Comparison of ENCODE assay signal across 26 mouse cellular contexts in the genomic region with DNA sequence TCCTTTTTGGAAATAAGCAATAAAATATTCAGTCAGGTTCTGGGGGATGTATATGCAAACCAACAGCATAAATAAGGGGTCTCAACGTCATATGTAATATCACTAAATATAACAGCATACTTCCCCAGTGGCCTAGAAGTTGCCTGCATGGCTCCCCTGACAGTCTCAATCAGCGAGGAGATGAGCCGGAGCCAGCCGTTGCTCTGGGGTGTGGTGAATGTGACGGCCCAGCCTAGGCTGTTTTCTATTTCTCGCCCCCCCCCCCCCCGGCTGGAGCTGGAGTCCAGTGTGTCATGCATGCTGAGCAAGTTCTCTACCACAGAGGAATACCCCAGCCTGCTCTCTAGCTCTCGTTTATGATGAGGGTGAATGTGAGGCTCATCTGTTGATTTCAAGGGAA. TPM values are rescaled to one million over a fixed set of nuclear protein-coding genes. Genes with fewer than 3 reads are reported as not detected.
DNase-seq lines count a peak whose midpoint lies in the region; ATAC-seq lines count a peak whose summit lies in the region.
"Had no signal": no experiment of that assay in that cellular context is flagged by ENCODE, and none has a peak within 500 bp of the region (broad histone marks: within the 10 kb centered on the region; RNA-seq: fewer than 3 reads in every experiment).

No protein-coding gene starts in this region.

- no peak overlapping the region for H3K4me3 ChIP-seq in heart, embryonic 11.5 days (ENCODE audit: low read depth, low read length)
- H3K4me3 ChIP-seq in midbrain, embryonic 10.5 days = no peak overlapping the region
- H3K4me3 ChIP-seq in midbrain, embryonic 11.5 days (ENCODE audit: low read depth, low read length) = no peak overlapping the region
- no peak overlapping the region for H3K4me3 ChIP-seq in embryonic facial prominence, embryonic 14.5 days (ENCODE audit: low read depth, low read length)
- H3K4me3 ChIP-seq: forebrain, embryonic 13.5 days; limb, embryonic 10.5 days; limb, embryonic 15.5 days had no signal

- H3K4me2 ChIP-seq in heart, embryonic 11.5 days = peak overlapping the region; percentile 20; the same call in 1 of the 2 replicates
- no peak overlapping the region for H3K4me2 ChIP-seq in midbrain, embryonic 11.5 days
- H3K4me2 ChIP-seq in embryonic facial prominence, embryonic 14.5 days (ENCODE audit: low read depth, low read length) = no peak overlapping the region
- H3K4me2 ChIP-seq: forebrain, embryonic 13.5 days; limb, embryonic 15.5 days had no signal

- no peaks in the 10 kb centered on the region for H3K9me3 ChIP-seq in heart, embryonic 11.5 days (replicated peaks; ENCODE audit: control insufficient read depth, low read length)
- no peaks in the 10 kb centered on the region for H3K9me3 ChIP-seq in midbrain, embryonic 10.5 days (replicated peaks)
- H3K9me3 ChIP-seq in midbrain, embryonic 11.5 days (ENCODE audit: control insufficient read depth, low read length) = no peaks in the 10 kb centered on the region
- no peaks in the 10 kb centered on the region for H3K9me3 ChIP-seq in embryonic facial prominence, embryonic 14.5 days (ENCODE audit: control insufficient read depth, low read length)
- H3K9me3 ChIP-seq: forebrain, embryonic 13.5 days; limb, embryonic 10.5 days; limb, embryonic 15.5 days had no signal

- DNase-seq in heart, postnatal 10 days = no peak
- no peak for DNase-seq in midbrain, embryonic 10.5 days (ENCODE audit: low spot score)
- DNase-seq in midbrain, embryonic 11.5 days (ENCODE audit: low spot score, missing footprints) = no peak
- DNase-seq in embryonic facial prominence, embryonic 14.5 days (ENCODE audit: low spot score) = no peak
- DNase-seq in liver = no peak
- DNase-seq: adrenal gland, adult 2 months; adrenal gland, postnatal 36 days; B cell, adult 2 months; cerebellum, adult 18-20 months; cerebellum, postnatal 10 days; gastrocnemius, postnatal 36 days; kidney, adult 9 months; layer of hippocampus, postnatal 36 days; lung, adult 2 months; lung, postnatal 10 days; retina, postnatal 1 day; right cerebral cortex, postnatal 14 days had no signal

- WGBS in heart, embryonic 11.5 days (ENCODE audit: insufficient replicate concordance) = 31% methylated on average over 8 of the region's 8 CpGs
- 67% methylated on average over 8 of the region's 8 CpGs for WGBS in midbrain, embryonic 10.5 days
- WGBS in midbrain, embryonic 11.5 days = 54% methylated on average over 8 of the region's 8 CpGs
- 27% methylated on average over 8 of the region's 8 CpGs for WGBS in embryonic facial prominence, embryonic 14.5 days

- no peaks in the 10 kb centered on the region for H3K36me3 ChIP-seq in heart, embryonic 11.5 days (ENCODE audit: control insufficient read depth, insufficient read depth, low read length)
- no peaks in the 10 kb centered on the region for H3K36me3 ChIP-seq in midbrain, embryonic 10.5 days
- no peaks in the 10 kb centered on the region for H3K36me3 ChIP-seq in midbrain, embryonic 11.5 days (ENCODE audit: control insufficient read depth, insufficient read depth, low read length)
- H3K36me3 ChIP-seq in embryonic facial prominence, embryonic 14.5 days (ENCODE audit: control insufficient read depth, insufficient read depth, low read length) = no peaks in the 10 kb centered on the region
- H3K36me3 ChIP-seq: limb, embryonic 10.5 days; limb, embryonic 15.5 days had no signal

- intact Hi-C loops in heart, postnatal 10 days (cut with DNase I) = no loop called here

- H3K27ac ChIP-seq in heart, embryonic 11.5 days (ENCODE audit: low read depth, low read length) = no peak overlapping the region
- peak overlapping the region; percentile 23; the same call in 1 of the 2 replicates for H3K27ac ChIP-seq in midbrain, embryonic 10.5 days (replicated peaks)
- no peak overlapping the region for H3K27ac ChIP-seq in midbrain, embryonic 11.5 days (ENCODE audit: low read depth, low read length)
- H3K27ac ChIP-seq in embryonic facial prominence, embryonic 14.5 days (replicated peaks; ENCODE audit: low read depth, low read length) = no peak overlapping the region
- H3K27ac ChIP-seq: forebrain, embryonic 13.5 days; hindbrain, postnatal 0 days; limb, embryonic 10.5 days; limb, embryonic 15.5 days; liver, embryonic 14.5 days had no signal

- H3K9ac ChIP-seq in heart, embryonic 11.5 days (ENCODE audit: low read depth, low read length) = no peak overlapping the region
- H3K9ac ChIP-seq in midbrain, embryonic 11.5 days (ENCODE audit: low read length) = no peak overlapping the region
- no peak overlapping the region for H3K9ac ChIP-seq in embryonic facial prominence, embryonic 14.5 days (ENCODE audit: low read depth, low read length)
- H3K9ac ChIP-seq: forebrain, embryonic 13.5 days; limb, embryonic 15.5 days; liver, embryonic 14.5 days had no signal

- no peaks in the 10 kb centered on the region for H3K27me3 ChIP-seq in heart, embryonic 11.5 days (ENCODE audit: control insufficient read depth, insufficient read depth, low read length)
- H3K27me3 ChIP-seq in midbrain, embryonic 10.5 days (ENCODE audit: low read depth, poor library complexity, severe bottlenecking) = no peaks in the 10 kb centered on the region
- no peaks in the 10 kb centered on the region for H3K27me3 ChIP-seq in midbrain, embryonic 11.5 days (ENCODE audit: control insufficient read depth, insufficient read depth, low read length)
- H3K27me3 ChIP-seq in embryonic facial prominence, embryonic 14.5 days (replicated peaks; ENCODE audit: control insufficient read depth, insufficient read depth, low read length) = no peaks in the 10 kb centered on the region
- H3K27me3 ChIP-seq: forebrain, embryonic 13.5 days; limb, embryonic 15.5 days had no signal

- ATAC-seq in heart, embryonic 11.5 days (replicated peaks; ENCODE audit: insufficient number of reproducible peaks, low FRiP score, low TSS enrichment) = no peak
- ATAC-seq in midbrain, embryonic 11.5 days (ENCODE audit: low FRiP score) = no peak
- peak; percentile 64 for ATAC-seq in embryonic facial prominence, embryonic 14.5 days (ENCODE audit: low read depth)
- ATAC-seq: activated CD4-positive, CD25-positive, alpha-beta regulatory T cell, adult 4 months; forebrain, embryonic 13.5 days; hindbrain, postnatal 0 days; intestine, embryonic 16.5 days; midbrain, embryonic 16.5 days had no signal

- peaks cover 15% of the 10 kb centered on the region for H3K4me1 ChIP-seq in heart, embryonic 11.5 days (ENCODE audit: control insufficient read depth, insufficient read depth, low read length)
- H3K4me1 ChIP-seq in midbrain, embryonic 10.5 days = peaks cover 18% of the 10 kb centered on the region
- H3K4me1 ChIP-seq in midbrain, embryonic 11.5 days (ENCODE audit: control insufficient read depth, insufficient read depth, low read length) = no peaks in the 10 kb centered on the region
- peaks cover 19% of the 10 kb centered on the region; the same call in 1 of the 2 replicates for H3K4me1 ChIP-seq in embryonic facial prominence, embryonic 14.5 days (ENCODE audit: control insufficient read depth, insufficient read depth, low read length)

RNA-seq across cellular contexts. Expression of gene Tanc2, which starts 44.0 kb away (rescaled TPM):
- polyA plus RNA-seq in heart, embryonic 11.5 days (2014; fragmentation: Nextera tagmentation; extraction: Ambion mirVana) = 23.2 and 24.8 TPM in 2 replicates
- total RNA-seq in heart, postnatal 10 days (2021) = 10 to 100 TPM; 34.6 to 35.5 TPM
- polyA plus RNA-seq in midbrain, embryonic 10.5 days (2016; fragmentation: Nextera tagmentation; extraction: Ambion mirVana) = 5.3 and 6.8 TPM in 2 replicates
- 9.0 and 9.9 TPM in 2 replicates for polyA plus RNA-seq in midbrain, embryonic 11.5 days (2014; fragmentation: Nextera tagmentation; extraction: Ambion mirVana)
- polyA plus RNA-seq in embryonic facial prominence, embryonic 14.5 days (2014; fragmentation: Nextera tagmentation; extraction: Ambion mirVana) = 13.7 and 14.4 TPM in 2 replicates
